Mouse (Mus musculus) naive thymus-derived CD4-positive, alpha-beta T cell, adult 2 months (primary cell): Measurements from ENCODE around the gene Xab2.

Experiments used
- DNase-seq: peaks from one replicate; pipeline ENCODE4 v3.0.0-alpha.2; 2011; ENCODE audit warnings: low read depth

Xab2 gene

DNA sequence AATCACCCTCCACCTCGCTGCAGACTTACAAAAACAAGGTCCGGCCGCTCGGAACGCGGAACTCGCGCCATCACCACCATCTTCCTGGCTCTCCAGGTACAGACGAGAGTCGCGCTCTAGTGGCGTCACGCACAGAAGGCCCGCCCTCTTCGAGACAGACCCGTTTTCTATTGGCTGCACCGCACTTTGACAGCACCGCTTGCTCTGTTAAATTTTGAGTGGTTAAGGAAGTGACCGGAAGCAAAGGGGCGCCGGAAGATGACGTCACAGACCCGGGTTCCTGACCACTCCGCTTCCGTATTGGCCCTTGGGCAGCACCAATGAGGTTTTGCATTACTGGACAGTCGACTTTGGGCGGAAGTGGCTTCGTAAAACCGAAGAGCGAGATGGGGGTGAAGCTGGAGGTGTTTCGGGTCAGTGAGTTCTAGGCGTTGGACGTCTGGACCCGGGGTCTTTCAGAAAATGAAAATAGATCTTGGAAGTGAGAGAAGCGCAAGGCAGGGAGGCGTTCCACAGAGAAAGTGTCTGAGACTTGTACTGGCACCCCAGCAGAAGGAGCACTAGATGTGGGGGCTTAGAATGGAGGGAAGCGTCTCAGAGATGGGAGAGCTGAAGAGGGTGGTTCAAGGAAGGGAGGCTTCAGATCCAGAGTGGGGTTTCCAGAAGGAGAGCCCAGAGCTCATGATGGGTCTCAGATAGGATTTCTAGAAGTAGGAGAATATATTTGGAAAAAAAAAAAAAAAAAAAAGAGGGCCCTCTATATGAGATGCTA lies at the start of gene Xab2, which contains the start of gene Pet100:
Xab2 (minus strand) TSS at position 118 of the 772 bp plus-strand sequence.
Pet100 (plus strand) TSS at position 350 of the 772 bp plus-strand sequence.
- DNase-seq, result peak; percentile 99

DNA sequence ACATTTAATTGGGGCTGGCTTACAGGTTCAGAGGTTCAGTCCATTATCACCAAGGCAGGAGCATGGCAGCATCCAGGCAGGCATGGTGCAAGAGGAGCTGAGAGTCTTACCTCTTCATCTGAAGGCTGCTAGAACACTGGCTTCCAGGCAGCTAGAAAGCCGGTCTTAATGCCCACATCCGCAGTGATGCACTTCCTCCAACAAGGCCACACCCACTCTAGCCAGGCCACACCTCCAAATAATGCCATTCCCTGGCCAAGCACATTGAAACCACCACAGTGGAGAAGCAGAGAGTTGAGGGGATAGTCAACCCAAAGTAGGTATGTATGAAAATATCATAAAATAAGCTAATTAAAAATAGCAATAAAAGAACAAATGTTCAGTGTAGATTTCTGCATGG lies 49.3 kb upstream of the Xab2 start:
- peak; percentile 35 for DNase-seq

DNA sequence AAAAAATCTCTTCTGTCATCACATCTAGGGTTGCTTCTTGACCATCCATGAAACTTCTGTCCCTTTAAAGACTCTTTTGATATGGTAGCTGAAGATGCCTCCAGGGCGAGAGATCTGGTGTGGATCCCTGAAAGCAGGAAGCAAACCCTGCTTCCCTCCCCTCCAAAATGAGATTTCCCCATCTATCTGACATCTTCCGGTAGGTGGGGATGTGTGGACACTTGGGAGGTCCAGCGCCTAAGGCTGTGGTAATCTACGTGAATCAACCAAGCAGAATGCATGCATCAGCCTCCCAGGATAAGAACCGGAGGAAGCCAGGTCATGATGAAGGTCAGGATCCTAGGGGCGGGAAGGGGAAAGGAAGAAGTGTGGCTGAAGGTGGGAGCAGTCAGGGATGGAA lies 44.4 kb upstream of the Xab2 start, which contains the start of gene Mcemp1:
Mcemp1 (plus strand) TSS at position 248 of the 400 bp plus-strand sequence.
- DNase-seq, result no peak

DNA sequence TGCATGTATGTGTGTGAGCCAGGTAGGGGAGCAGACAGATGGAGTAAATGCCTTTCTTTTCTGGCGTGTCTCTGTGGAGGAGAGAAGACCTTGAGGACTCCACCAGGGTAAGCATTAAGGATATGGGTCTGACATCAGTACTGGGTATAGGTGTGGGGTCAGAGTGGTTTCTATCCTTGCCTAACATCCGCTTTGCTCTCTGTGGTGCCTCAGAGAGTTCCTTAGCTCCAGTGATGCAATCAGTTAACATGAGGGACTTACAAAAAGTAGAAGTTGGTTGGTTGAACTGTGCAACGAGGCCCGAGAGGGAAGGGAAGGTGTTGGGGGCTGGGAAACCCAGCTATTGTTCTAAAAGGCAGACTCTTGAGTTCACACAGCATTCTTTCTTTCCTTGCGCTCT lies 43.3 kb upstream of the Xab2 start:
- no peak for DNase-seq

DNA sequence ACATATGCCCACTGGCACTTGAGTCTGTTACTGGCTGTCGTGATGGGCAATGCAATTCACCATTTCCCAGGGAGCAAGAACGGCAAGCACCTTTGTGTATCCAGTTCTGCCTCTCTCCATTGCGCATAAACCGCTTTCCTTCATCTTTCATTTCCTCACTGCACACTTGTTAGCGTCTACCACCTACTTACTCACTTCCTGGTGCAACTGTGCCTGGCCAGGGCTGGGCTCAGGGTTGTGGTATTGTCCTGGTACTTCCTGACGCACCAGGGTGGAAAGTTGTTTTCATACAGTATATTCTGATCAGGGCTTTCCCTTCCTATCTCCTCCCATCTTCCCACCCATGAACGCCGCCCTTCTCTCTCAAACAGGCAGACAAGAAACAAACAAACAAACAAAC lies 39.8 kb upstream of the Xab2 start:
- DNase-seq, result no peak

- DNase-seq, result no peak
These were observed 35.7 kb upstream of the Xab2 start for GRCm38 (mm10) chr8:3656725-3657381.

DNA sequence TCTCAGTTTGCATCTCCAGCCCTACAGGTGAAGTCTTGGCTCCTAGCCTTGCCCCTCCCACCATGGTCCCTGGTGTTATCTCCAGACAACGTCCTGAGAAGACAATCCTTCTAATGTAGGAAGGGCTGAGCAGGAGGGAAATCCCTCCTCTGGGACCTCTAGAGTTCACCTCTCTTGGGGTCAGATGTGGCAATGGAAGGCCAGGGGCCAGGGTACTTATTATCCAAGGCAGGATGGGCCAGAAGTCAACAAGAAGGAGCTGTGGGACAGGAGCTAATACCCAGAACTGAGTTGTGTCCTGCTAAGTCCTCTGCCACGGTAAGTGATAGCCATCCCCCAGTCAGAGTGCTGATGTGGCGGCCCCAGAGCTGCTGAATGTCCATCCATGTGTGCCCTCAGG lies 34.4 kb upstream of the Xab2 start, which contains the start of gene Retn:
Retn (plus strand) TSS at position 245 of the 400 bp plus-strand sequence.
- no peak for DNase-seq

DNA sequence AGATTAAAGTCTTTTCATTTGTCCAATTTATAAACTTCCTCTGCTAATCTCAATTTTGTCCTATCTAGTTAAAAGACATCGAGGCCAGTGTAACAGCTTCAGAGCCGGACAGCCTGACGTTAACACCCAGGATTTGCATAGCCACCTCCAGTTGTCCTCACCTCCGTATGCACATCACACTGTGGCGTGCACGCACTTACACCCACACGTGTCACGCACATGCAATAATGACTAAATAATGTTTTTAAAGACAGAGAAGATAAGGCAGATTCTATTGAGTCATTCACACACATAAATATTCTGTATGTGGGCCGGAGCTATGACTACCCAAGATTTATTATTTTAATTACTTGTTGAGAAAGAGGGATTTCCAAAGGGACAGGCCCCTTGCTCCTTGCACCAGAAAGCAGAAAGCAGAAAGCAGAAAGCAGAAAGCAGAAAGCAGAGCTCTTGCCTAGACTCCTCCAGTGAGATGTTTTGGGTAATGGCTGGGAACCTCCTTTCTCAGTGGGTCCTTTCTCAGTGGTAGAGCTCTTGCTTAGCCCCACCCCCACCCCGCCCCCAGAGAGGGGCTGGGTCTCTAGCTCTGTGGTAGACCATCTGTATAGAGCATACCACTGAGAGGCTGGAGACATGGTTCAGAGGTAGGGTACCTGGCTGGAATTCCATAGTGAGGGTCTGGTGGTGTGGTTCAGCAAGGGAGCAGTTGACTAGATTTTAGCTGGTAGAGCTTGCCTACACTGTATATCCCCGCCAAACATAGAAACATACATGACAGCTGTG lies 33.8 kb upstream of the Xab2 start:
- no peak for DNase-seq

DNA sequence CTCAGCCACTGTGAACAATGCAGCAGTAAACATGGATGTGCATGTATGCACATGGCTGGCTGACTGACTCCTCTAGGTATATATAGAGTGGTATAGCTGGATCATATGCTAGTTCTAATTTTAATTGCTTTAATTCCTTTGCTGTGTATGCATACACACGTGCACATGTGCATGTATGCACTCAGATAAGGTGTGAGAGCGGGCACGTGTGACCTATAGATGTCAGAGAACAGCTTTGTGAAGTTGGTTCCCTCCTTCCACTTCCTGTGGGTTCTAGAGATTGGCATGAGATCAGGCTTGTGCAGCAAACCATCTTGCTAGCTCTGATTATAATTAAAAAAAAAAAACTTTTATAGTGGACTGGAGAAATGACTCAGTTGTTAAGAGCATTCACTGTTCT lies 31.7 kb upstream of the Xab2 start:
- DNase-seq, result no peak

DNA sequence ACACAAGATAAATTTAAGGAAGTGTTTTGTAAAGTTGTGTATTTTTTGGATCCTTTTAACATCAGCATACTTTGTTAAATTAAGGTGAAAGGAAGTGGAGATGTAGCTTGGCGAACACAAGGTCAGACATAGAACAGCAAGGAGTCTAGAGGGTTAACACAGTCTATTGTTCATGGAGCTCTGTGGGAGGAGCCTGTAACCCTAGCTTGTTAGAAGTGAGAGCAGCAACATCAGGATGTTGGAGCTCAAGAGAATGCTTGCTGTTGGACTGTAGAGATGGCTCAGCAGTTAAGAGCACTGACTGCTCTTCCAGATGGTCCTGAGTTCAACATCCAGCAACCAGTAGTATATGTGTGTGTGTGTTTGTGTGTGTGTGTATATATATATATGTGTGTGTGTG lies 27.9 kb upstream of the Xab2 start:
- DNase-seq, result no peak

- DNase-seq, result no peak
These were observed 27.2 kb upstream of the Xab2 start for GRCm38 (mm10) chr8:3648268-3648667.

DNA sequence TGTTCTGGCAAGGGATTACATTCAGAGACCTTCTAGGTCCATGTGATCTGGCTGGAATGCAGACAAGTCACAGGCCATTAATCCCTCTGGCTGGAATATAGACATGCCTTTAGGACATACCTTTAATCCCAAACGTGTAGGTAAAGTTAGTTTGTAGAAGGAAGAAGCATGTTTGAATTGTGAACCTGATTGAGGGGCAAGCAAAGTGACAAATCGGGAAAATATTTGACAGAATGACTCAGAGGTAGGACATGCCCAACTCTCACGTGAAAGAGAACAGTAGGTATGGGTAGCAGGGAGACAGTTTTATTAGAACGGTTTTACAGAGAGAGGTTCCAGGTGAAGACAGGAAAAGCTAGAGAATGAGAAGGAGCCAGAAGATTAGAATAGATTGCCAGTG lies 26.4 kb upstream of the Xab2 start:
- no peak for DNase-seq

- no peak for DNase-seq
These were observed 25.9 kb upstream of the Xab2 start for GRCm38 (mm10) chr8:3646824-3647531.

DNA sequence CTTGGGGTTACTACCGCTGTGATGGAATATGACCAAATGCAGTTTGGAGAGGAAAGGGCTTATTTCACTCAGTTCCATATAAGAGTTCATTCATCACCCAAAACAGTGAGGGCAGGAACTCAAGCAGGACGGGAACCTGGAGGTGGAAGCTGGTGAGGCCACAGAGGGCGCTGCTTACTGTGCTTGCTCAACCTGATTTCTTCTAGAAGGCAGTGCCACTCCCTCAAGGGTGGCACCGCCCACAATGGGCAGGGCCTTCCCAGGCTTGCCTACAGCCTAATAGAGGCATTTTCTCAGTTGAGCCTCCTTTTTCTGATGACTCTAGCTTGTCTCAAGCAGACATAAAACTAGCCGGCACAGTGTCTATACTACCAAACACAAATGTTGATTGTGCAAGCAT lies 24.7 kb upstream of the Xab2 start:
- peak; percentile 57 for DNase-seq

- DNase-seq, result peak; percentile 41
These were observed 10.4 kb upstream of the Xab2 start for GRCm38 (mm10) chr8:3631478-3631875.

DNA sequence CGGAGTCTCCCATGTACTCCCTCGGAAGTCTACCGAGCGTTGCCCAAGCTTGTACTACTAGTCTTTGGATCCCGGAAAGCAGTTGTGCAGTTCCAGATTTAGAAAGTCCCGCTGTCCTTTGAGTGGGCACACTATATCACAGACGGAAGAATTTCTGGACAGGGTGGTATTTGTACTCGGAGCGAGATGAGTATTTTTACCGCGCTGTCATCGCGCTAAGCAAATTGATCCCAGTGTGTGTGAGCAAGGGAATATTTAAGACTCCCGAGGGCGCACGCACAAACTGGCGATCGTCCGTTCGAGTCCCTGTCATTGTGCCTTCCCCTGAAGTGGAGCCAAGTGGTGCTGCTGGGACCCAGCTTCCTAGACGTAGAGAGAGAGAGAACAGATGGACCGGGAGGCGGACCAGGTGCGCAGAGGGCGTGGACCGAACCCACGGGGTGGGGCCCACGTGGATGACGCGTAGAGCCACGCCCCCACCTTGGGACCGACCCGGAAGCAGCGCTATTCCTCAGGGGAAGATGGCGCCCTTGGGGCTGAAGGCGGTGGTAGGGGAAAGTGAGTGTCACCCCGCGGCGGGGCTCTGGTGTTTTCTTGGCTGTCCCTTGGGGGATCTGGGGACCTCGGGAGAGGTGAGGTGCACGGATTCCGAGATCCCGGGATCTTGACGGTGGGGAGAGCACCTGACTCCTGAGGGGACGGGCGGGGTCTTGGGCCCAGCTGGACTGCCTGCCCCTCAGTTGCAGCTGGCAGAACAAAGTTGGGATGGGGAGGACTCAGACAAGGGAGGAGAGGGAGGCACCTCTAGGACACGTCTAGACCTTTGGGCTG lies 9.7 kb upstream of the Xab2 start, which contains the start of gene Stxbp2:
Stxbp2 (plus strand) TSS at position 309 of the 831 bp plus-strand sequence.
- peak; percentile 93 for DNase-seq

DNA sequence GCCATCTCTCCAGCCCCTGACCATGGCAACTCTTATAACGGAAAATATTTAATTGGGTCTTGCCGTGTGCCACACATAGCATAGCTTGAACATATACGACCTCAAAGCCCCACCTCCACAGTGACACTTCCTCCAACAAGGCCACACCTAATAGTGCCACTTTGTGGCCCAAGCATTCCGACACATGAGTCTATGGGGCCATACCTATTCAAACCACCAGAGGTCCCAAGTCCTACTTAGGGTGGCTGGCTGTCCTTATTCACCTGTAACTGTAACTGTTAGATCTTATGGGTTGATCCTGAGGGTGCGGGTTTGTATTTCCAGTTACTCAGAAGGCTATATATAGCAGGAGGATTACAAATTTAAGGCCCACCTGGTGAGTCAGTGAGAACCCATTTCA lies 6.9 kb upstream of the Xab2 start:
- peak; percentile 60 for DNase-seq

DNA sequence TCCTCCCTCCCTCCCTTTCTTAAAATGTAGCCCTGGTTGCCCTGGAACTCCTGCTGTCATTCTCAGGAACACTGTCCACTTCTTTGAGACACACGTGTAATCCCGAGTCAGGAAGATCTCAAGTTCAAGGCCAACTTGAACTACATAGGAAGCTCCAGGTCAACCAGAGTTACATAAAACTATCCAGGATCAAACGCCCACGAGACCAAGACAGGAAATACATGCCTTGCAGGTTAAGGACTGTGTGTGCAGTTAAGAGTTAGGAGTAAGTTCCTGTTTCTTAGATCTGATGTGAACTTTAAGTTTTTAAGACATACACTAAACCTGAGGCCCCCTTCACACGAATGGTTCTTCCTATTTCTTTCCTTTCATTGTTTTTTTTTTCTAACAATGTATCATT lies 5.9 kb upstream of the Xab2 start:
- no peak for DNase-seq

DNA sequence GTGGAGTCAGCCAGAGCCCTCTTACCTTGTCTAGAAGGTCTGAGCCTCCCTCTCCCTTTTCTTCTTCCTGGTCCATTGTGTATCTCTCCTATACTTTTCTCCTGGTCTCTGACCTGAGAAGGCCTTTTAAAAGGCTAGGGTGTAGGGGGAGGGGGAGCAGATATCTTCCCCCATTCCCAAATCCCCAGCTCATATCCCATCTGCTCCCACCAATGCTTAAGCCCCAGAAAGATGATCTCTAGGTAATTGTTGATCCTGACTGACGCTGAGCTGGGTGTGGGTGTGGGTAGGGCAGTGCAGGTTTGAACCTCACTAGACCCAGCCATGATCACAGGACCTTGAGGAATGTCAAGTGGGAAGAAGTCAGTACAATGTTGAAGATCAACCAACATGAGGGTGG lies 4.3 kb upstream of the Xab2 start, which contains the start of gene Pcp2:
Pcp2 (minus strand) TSS at position 101 of the 400 bp plus-strand sequence.
- no peak for DNase-seq

DNA sequence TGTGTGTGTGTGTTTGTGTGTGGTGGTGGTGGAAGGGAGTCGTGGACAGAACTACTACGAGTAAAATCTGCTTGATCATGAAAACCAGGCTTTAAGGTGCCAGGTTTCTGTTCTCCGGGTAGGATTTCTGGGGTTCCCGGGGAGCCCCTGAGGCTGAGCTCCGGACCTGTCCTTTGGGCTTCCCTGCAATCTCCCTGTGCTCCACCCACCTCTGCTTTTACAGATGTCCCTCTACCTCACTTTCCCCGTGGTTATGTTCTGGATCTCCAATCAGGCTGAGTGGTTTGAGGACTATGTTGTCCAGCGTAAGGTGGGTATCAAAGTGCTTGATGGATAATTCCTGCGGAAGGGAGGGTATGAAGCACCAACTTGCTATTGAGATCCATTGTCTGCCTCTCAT lies 1.0 kb upstream of the Xab2 start:
- DNase-seq, result no peak

DNA sequence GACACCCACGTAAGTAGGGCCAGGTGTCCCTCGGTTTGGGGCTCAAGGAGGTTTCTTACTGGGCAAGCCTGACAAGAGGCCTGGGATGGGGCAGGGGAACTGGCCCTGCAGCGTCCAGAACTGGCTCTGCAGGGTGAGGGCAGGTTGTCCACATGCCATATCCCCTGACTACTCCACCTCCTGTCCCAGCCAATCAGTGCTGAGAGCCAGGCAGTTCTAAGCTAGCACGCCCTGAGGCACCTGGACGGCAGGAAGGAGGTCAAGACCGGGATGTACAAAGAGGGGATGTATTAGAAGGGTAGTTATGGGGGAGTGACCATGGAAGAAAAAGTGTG lies 11.3 kb downstream of the Xab2 start:
- DNase-seq, result no peak
